Mouse (Mus musculus) CD4-positive, CD25-positive, alpha-beta regulatory T cell, adult 4 months (primary cell): ENCODE data around the gene Ube2d1. TPM values are rescaled to one million over a fixed set of nuclear protein-coding genes. Genes with fewer than 3 reads are reported as not detected.

ENCODE experiments used
- ATAC-seq: one replicate; pipeline ENCODE4 v1.8.0; 2017
- polyA plus RNA-seq, 2 experiments: library from polyadenylated mRNA; unstranded; fragments of 100-300 nt; shearing (Covaris generic); gene quantifications; one replicate each; pipeline ENCODE4 v1.2.1; 2017

Gene Ube2d1
- polyA plus RNA-seq: 10 to 100 TPM; 16.6 to 22.2 TPM

- ATAC-seq: peak; percentile 88
Measured at GRCm38 (mm10) chr10:71285126-71285580, at the start of gene Ube2d1. Ube2d1 (minus strand) TSS chr10:71285262.

GRCm38 (mm10) chr10:71332859-71333258, 47.8 kb upstream of the Ube2d1 start:
- ATAC-seq: no peak

- ATAC-seq: no peak
Measured at GRCm38 (mm10) chr10:71332376-71332775, 47.3 kb upstream of the Ube2d1 start.

GRCm38 (mm10) chr10:71331908-71332307, 46.8 kb upstream of the Ube2d1 start:
- no peak for ATAC-seq

GRCm38 (mm10) chr10:71330070-71330469, 45.0 kb upstream of the Ube2d1 start:
- ATAC-seq: no peak

GRCm38 (mm10) chr10:71329295-71329694, 44.2 kb upstream of the Ube2d1 start:
- no peak for ATAC-seq

GRCm38 (mm10) chr10:71328870-71329269, 43.8 kb upstream of the Ube2d1 start:
- ATAC-seq: no peak

- ATAC-seq: no peak
Measured at GRCm38 (mm10) chr10:71328382-71328781, 43.3 kb upstream of the Ube2d1 start.

- ATAC-seq: no peak
Measured at GRCm38 (mm10) chr10:71327386-71327785, 42.3 kb upstream of the Ube2d1 start.

GRCm38 (mm10) chr10:71326789-71327188, 41.7 kb upstream of the Ube2d1 start:
- peak; percentile 88 for ATAC-seq

- no peak for ATAC-seq
Measured at GRCm38 (mm10) chr10:71326123-71326522, 41.1 kb upstream of the Ube2d1 start.

- no peak for ATAC-seq
Measured at GRCm38 (mm10) chr10:71323669-71324068, 38.6 kb upstream of the Ube2d1 start.

GRCm38 (mm10) chr10:71316497-71316896, 31.4 kb upstream of the Ube2d1 start:
- no peak for ATAC-seq

- no peak for ATAC-seq
Measured at GRCm38 (mm10) chr10:71316056-71316455, 31.0 kb upstream of the Ube2d1 start.

- no peak for ATAC-seq
Measured at GRCm38 (mm10) chr10:71314596-71314995, 29.5 kb upstream of the Ube2d1 start.

- no peak for ATAC-seq
Measured at GRCm38 (mm10) chr10:71310288-71310687, 25.2 kb upstream of the Ube2d1 start.

GRCm38 (mm10) chr10:71308199-71308598, 23.1 kb upstream of the Ube2d1 start:
- no peak for ATAC-seq

GRCm38 (mm10) chr10:71306759-71307158, 21.7 kb upstream of the Ube2d1 start:
- no peak for ATAC-seq

- peak; percentile 88 for ATAC-seq
Measured at GRCm38 (mm10) chr10:71306190-71306589, 21.1 kb upstream of the Ube2d1 start.

GRCm38 (mm10) chr10:71302490-71302889, 17.4 kb upstream of the Ube2d1 start:
- ATAC-seq: peak; percentile 68

GRCm38 (mm10) chr10:71300161-71300560, 15.1 kb upstream of the Ube2d1 start:
- ATAC-seq: no peak

- ATAC-seq: no peak
Measured at GRCm38 (mm10) chr10:71293245-71293644, 8.2 kb upstream of the Ube2d1 start.

GRCm38 (mm10) chr10:71292254-71292653, 7.2 kb upstream of the Ube2d1 start:
- peak; percentile 61 for ATAC-seq

- peak; percentile 14 for ATAC-seq
Measured at GRCm38 (mm10) chr10:71291801-71292200, 6.7 kb upstream of the Ube2d1 start.

- ATAC-seq: no peak
Measured at GRCm38 (mm10) chr10:71291179-71291661, 6.2 kb upstream of the Ube2d1 start.
